Mouse (Mus musculus) embryonic facial prominence, embryonic 13.5 days (tissue): ENCODE measurements at regions not wholly inside any gene's neighbourhood (a gene's known extent, or its start where the extent isn't known, plus 50 kb on each side); places are given as distances from the start of the nearest gene placed in this dataset.

ENCODE experiments used
- ATAC-seq: fragments of 200-750 bp; cut with Nextera tagmentation; 2 replicates; pipeline ENCODE4 v1.8.0; 2017; ENCODE audit warnings: low read depth; ENCODE audit not compliant: insufficient number of reproducible peaks, insufficient read depth, low FRiP score, low TSS enrichment
- H3K27ac ChIP-seq: fragments of 300-500 bp; sonication (generic); 2 replicates; pipeline ENCODE4 v1.5.1; 2015; ENCODE audit warnings: moderate library complexity, mild to moderate bottlenecking, inconsistent platforms
- H3K27me3 ChIP-seq: fragments of 300-500 bp; sonication (generic); 2 replicates; pipeline ENCODE4 v1.6.1; 2015; ENCODE audit warnings: mild to moderate bottlenecking, inconsistent platforms
- H3K36me3 ChIP-seq: fragments of 300-500 bp; sonication (generic); 2 replicates; pipeline ENCODE4 v1.6.1; 2015; ENCODE audit warnings: mild to moderate bottlenecking, inconsistent platforms
- H3K4me1 ChIP-seq: fragments of 300-500 bp; sonication (generic); 2 replicates; pipeline ENCODE4 v1.6.1; 2015; ENCODE audit warnings: inconsistent platforms
- H3K4me2 ChIP-seq: fragments of 300-500 bp; sonication (generic); 2 replicates; pipeline ENCODE4 v1.6.1; 2015; ENCODE audit warnings: moderate library complexity, mild to moderate bottlenecking, inconsistent platforms
- H3K4me3 ChIP-seq: fragments of 300-500 bp; sonication (generic); 2 replicates; pipeline ENCODE4 v1.5.1; 2015; ENCODE audit warnings: mild to moderate bottlenecking, inconsistent platforms
- H3K9ac ChIP-seq: fragments of 300-500 bp; sonication (generic); 2 replicates; pipeline ENCODE4 v1.6.1; 2015; ENCODE audit warnings: mild to moderate bottlenecking, inconsistent platforms
- H3K9me3 ChIP-seq: fragments of 300-500 bp; sonication (generic); 2 replicates; pipeline ENCODE4 v1.6.1; 2016; ENCODE audit warnings: inconsistent platforms
- WGBS: fragments of 180-500 bp; shearing (Covaris S2); methylation state at CpG from one replicate; pipeline ENCODE4 v1.1.7; 2015; ENCODE audit warnings: mixed read lengths; 5-methylcytosine and 5-hydroxymethylcytosine counted together

GRCm38 (mm10) chr8:34505829-34506555 is 394.5 kb upstream of the Gm10131 start:
- Histone ChIP-seq H3K4me3 (no peak overlapping the region), H3K9ac (no peak overlapping the region), H3K27ac (no peak overlapping the region), H3K9me3 (no peaks in the 10 kb centered on the region), H3K4me1 (no peaks in the 10 kb centered on the region), H3K27me3 (no peaks in the 10 kb centered on the region), H3K36me3 (no peaks in the 10 kb centered on the region), H3K4me2 (no peak overlapping the region)
- WGBS: 74% methylated on average over 15 of the region's 15 CpGs
- no peak for ATAC-seq

GRCm38 (mm10) chr8:34505102-34505501 is 393.6 kb upstream of the Gm10131 start:
- H3K27me3 ChIP-seq: no peaks in the 10 kb centered on the region
- no peaks in the 10 kb centered on the region for H3K4me1 ChIP-seq
- 73% methylated on average over 7 of the region's 7 CpGs for WGBS
- H3K4me3 ChIP-seq: no peak overlapping the region
- H3K36me3 ChIP-seq: no peaks in the 10 kb centered on the region
- H3K27ac ChIP-seq: no peak overlapping the region
- no peak overlapping the region for H3K4me2 ChIP-seq
- H3K9me3 ChIP-seq: no peaks in the 10 kb centered on the region
- ATAC-seq: no peak
- no peak overlapping the region for H3K9ac ChIP-seq

- H3K9me3 ChIP-seq: no peaks in the 10 kb centered on the region
- no peak for ATAC-seq
- WGBS: 50% methylated on average over 1 of the region's 1 CpGs
Measured at GRCm38 (mm10) chr8:34502606-34503162, 391.1 kb upstream of the Gm10131 start.

GRCm38 (mm10) chr8:34499196-34499595 is 387.7 kb upstream of the Gm10131 start:
- Histone ChIP-seq H3K9ac (no peak overlapping the region), H3K4me3 (no peak overlapping the region), H3K27ac (no peak overlapping the region), H3K4me1 (no peaks in the 10 kb centered on the region), H3K27me3 (no peaks in the 10 kb centered on the region), H3K36me3 (no peaks in the 10 kb centered on the region), H3K4me2 (no peak overlapping the region), H3K9me3 (no peaks in the 10 kb centered on the region)
- ATAC-seq: no peak
- WGBS: 76% methylated on average over 3 of the region's 3 CpGs

More at GRCm38 (mm10) chr8:34502606-34503162, 391.1 kb upstream of the Gm10131 start:
- no peak overlapping the region for H3K9ac ChIP-seq
- no peak overlapping the region for H3K4me2 ChIP-seq
- H3K4me1 ChIP-seq: no peaks in the 10 kb centered on the region
- H3K27me3 ChIP-seq: no peaks in the 10 kb centered on the region
- H3K4me3 ChIP-seq: no peak overlapping the region
- H3K36me3 ChIP-seq: no peaks in the 10 kb centered on the region
- no peak overlapping the region for H3K27ac ChIP-seq

GRCm38 (mm10) chr8:34496751-34497150 is 385.2 kb upstream of the Gm10131 start:
- Histone ChIP-seq H3K9ac (no peak overlapping the region), H3K9me3 (no peaks in the 10 kb centered on the region), H3K27me3 (no peaks in the 10 kb centered on the region), H3K4me2 (no peak overlapping the region), H3K36me3 (no peaks in the 10 kb centered on the region), H3K27ac (no peak overlapping the region), H3K4me3 (no peak overlapping the region), H3K4me1 (no peaks in the 10 kb centered on the region)
- ATAC-seq: no peak
- 92% methylated on average over 4 of the region's 4 CpGs for WGBS

- no peaks in the 10 kb centered on the region for H3K4me1 ChIP-seq
- no peak overlapping the region for H3K4me3 ChIP-seq
- 90% methylated on average over 4 of the region's 4 CpGs for WGBS
- ATAC-seq: no peak
- H3K4me2 ChIP-seq: no peak overlapping the region
- H3K27ac ChIP-seq: no peak overlapping the region
- no peak overlapping the region for H3K9ac ChIP-seq
- no peaks in the 10 kb centered on the region for H3K36me3 ChIP-seq
- H3K9me3 ChIP-seq: no peaks in the 10 kb centered on the region
- H3K27me3 ChIP-seq: no peaks in the 10 kb centered on the region
Measured at GRCm38 (mm10) chr8:34495974-34496373, 384.4 kb upstream of the Gm10131 start.

GRCm38 (mm10) chr8:34488746-34489400 is 377.3 kb upstream of the Gm10131 start:
- Histone ChIP-seq H3K4me1 (no peaks in the 10 kb centered on the region), H3K27ac (no peak overlapping the region), H3K27me3 (no peaks in the 10 kb centered on the region), H3K9ac (no peak overlapping the region), H3K36me3 (no peaks in the 10 kb centered on the region), H3K4me2 (no peak overlapping the region), H3K4me3 (no peak overlapping the region), H3K9me3 (no peaks in the 10 kb centered on the region)
- WGBS: 64% methylated on average over 7 of the region's 7 CpGs
- no peak for ATAC-seq

GRCm38 (mm10) chr8:34486433-34487096 is 375.0 kb upstream of the Gm10131 start:
- Histone ChIP-seq H3K27me3 (no peaks in the 10 kb centered on the region), H3K36me3 (no peaks in the 10 kb centered on the region), H3K4me1 (no peaks in the 10 kb centered on the region), H3K4me3 (no peak overlapping the region), H3K27ac (no peak overlapping the region), H3K4me2 (no peak overlapping the region), H3K9me3 (no peaks in the 10 kb centered on the region), H3K9ac (no peak overlapping the region)
- no peak for ATAC-seq
- 74% methylated on average over 17 of the region's 17 CpGs for WGBS

GRCm38 (mm10) chr8:34485905-34486304 is 374.4 kb upstream of the Gm10131 start:
- Histone ChIP-seq H3K4me3 (no peak overlapping the region), H3K9me3 (no peaks in the 10 kb centered on the region), H3K9ac (no peak overlapping the region), H3K4me1 (no peaks in the 10 kb centered on the region), H3K4me2 (no peak overlapping the region), H3K27me3 (no peaks in the 10 kb centered on the region), H3K36me3 (no peaks in the 10 kb centered on the region), H3K27ac (no peak overlapping the region)
- 90% methylated on average over 9 of the region's 9 CpGs for WGBS
- no peak for ATAC-seq

- H3K27ac ChIP-seq: no peak overlapping the region
- no peak overlapping the region for H3K9ac ChIP-seq
- H3K4me2 ChIP-seq: no peak overlapping the region
- no peaks in the 10 kb centered on the region for H3K36me3 ChIP-seq
- no peak for ATAC-seq
- H3K9me3 ChIP-seq: no peaks in the 10 kb centered on the region
- H3K4me1 ChIP-seq: no peaks in the 10 kb centered on the region
- H3K27me3 ChIP-seq: no peaks in the 10 kb centered on the region
- H3K4me3 ChIP-seq: no peak overlapping the region
- WGBS: 84% methylated on average over 6 of the region's 6 CpGs
Measured at GRCm38 (mm10) chr8:34485346-34485745, 373.8 kb upstream of the Gm10131 start.

GRCm38 (mm10) chr8:34484551-34485335 is 373.2 kb upstream of the Gm10131 start:
- Histone ChIP-seq H3K4me1 (no peaks in the 10 kb centered on the region), H3K9ac (no peak overlapping the region), H3K4me3 (no peak overlapping the region), H3K4me2 (no peak overlapping the region), H3K27me3 (no peaks in the 10 kb centered on the region), H3K9me3 (no peaks in the 10 kb centered on the region), H3K27ac (no peak overlapping the region), H3K36me3 (no peaks in the 10 kb centered on the region)
- no peak for ATAC-seq
- WGBS: 64% methylated on average over 6 of the region's 6 CpGs
